In the genomic region with DNA sequence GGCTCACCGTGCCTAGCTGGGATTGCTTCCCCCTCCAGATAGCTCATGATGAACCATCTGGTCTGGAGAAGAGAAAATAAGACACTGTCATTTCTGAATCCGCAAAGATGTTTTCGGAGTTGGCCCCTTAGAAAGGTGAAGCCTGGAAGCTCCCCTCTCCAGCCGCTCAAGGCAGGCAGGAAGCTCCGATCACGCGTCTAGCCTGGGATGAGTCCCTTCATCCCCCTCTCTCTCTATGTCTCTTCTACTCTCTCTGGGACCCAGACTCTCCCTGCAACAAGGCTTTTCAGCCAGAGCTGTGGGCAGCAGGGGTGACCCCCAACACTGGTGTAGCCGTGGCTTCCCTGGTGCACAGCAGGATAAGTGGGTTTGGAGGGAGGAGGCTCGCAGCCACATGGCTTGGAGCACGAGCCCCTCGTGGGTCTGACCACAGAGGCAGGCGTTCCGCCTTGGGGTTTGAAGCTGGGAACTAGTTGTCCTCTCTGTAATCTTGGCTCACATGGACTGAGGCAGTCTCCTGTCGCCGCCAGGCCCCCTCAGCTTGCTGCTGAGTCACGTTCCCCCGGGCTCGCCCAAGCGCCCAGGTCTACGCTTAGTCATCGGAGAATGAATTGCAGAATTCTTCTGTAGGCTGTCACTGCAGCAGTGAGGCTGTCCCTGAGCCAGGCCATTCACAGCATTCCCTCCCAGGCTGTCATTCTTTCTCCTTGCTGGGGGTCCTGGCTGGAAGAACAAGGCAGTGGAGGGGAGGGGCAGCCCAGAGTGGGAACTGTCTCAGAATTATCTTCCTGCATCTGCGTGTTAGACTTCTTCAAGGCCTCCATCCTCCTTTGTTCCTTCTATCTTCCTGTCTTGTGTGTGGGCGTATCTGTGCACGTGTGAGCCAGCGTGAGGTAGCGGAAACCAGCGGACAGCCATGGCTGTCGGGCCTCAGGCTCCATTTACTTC, we compare ENCODE assay signal across 8 mouse cellular contexts. TPM values are rescaled to one million over a fixed set of nuclear protein-coding genes. Genes with fewer than 3 reads are reported as not detected.
A peak's percentile ranks its signal among the peaks of the same experiment; 100 is the strongest.
DNase-seq lines count a peak whose midpoint lies in the region; ATAC-seq lines count a peak whose summit lies in the region.
"Had no signal": no experiment of that assay in that cellular context is flagged by ENCODE, and none has a peak within 500 bp of the region (broad histone marks: within the 10 kb centered on the region; RNA-seq: fewer than 3 reads in every experiment).

No protein-coding gene starts in this region.

- peaks cover 10% of the 10 kb centered on the region; the same call in 1 of the 2 replicates for H3K4me1 ChIP-seq in lung, embryonic 16.5 days (replicated peaks; ENCODE audit: control insufficient read depth, insufficient read depth, low read length)

- 58% methylated on average over 28 of the region's 28 CpGs for WGBS in lung, embryonic 16.5 days

- DNase-seq in spleen, adult 12 weeks (ENCODE audit: low spot score): peak; percentile 79
- DNase-seq in spleen, adult 18-20 months: no peak
- DNase-seq in adrenal gland, postnatal 10 days: peak; percentile 75
- peak; percentile 10 for DNase-seq in forelimb bud, embryonic 11.5 days (ENCODE audit: low read depth, low spot score)
- peak; percentile 79 for DNase-seq in telencephalon, adult 2 months (ENCODE audit: low read depth, low spot score)

- no peak overlapping the region for H3K4me2 ChIP-seq in lung, embryonic 16.5 days (ENCODE audit: low read depth, low read length)

- H3K9me3 ChIP-seq in lung, embryonic 16.5 days (ENCODE audit: control insufficient read depth, low read length): no peaks in the 10 kb centered on the region

- H3K4me3 ChIP-seq in lung, embryonic 16.5 days (ENCODE audit: low read length): no peak overlapping the region

- ATAC-seq in hematopoietic stem cell, adult 5-6 weeks (replicated peaks in 1 of 2; ENCODE audit: insufficient read depth in 1 of 2, low FRiP score in 2 of 2, low TSS enrichment in 1 of 2, low read depth in 1 of 2, poor library complexity in 2 of 2, severe bottlenecking in 2 of 2): peak; percentile 87 to 91
- ATAC-seq in lung, embryonic 16.5 days (ENCODE audit: low read depth): peak; percentile 42; the same call in 1 of the 2 replicates

- peak overlapping the region; percentile 28; the same call in 1 of the 2 replicates for H3K9ac ChIP-seq in lung, embryonic 16.5 days (ENCODE audit: low read length)

- H3K27ac ChIP-seq in lung, embryonic 16.5 days (ENCODE audit: low read length): no peak overlapping the region

- no peaks in the 10 kb centered on the region for H3K36me3 ChIP-seq in lung, embryonic 16.5 days (ENCODE audit: control insufficient read depth, insufficient read depth, low read length)

- no peaks in the 10 kb centered on the region for H3K27me3 ChIP-seq in lung, embryonic 16.5 days (ENCODE audit: control insufficient read depth, insufficient read depth, low read depth, low read length)

RNA-seq across cellular contexts. Expression of gene Trim56, which starts 13.2 kb away (rescaled TPM):
- total RNA-seq in adrenal gland, postnatal 10 days (2021): 10 to 100 TPM; 26.5 to 32.5 TPM
- total RNA-seq in hematopoietic stem cell, adult 5-6 weeks (2017): 35.8 and 48.8 TPM in 2 replicates
- 12.2 and 13.5 TPM in 2 replicates for polyA plus RNA-seq in lung, embryonic 16.5 days (2015; fragmentation: Nextera tagmentation; extraction: Ambion mirVana)

RNA-seq across cellular contexts. Expression of gene Serpine1, which starts 30.8 kb away (rescaled TPM):
- 1 to 10 TPM; 1.4 to 4.6 TPM for total RNA-seq in adrenal gland, postnatal 10 days (2021)
- total RNA-seq in hematopoietic stem cell, adult 5-6 weeks (2017): not detected in 2 replicates
- polyA plus RNA-seq in lung, embryonic 16.5 days (2015; fragmentation: Nextera tagmentation; extraction: Ambion mirVana): 0.93 and 1.1 TPM in 2 replicates

RNA-seq across cellular contexts. Expression of gene Muc3, which starts 46.3 kb away (rescaled TPM):
- total RNA-seq in adrenal gland, postnatal 10 days (2021): not detected
- 0.89 TPM in 1 of 2 replicates, not detected in the other for total RNA-seq in hematopoietic stem cell, adult 5-6 weeks (2017)
- polyA plus RNA-seq in lung, embryonic 16.5 days (2015; fragmentation: Nextera tagmentation; extraction: Ambion mirVana): 0.70 TPM in 1 of 2 replicates, not detected in the other
- polyA plus RNA-seq: limb, embryonic 11.5 days had no signal

RNA-seq across cellular contexts. Expression of gene Ap1s1, which starts 56.9 kb away (rescaled TPM):
- 100 to 1,000 TPM; 105 to 106 TPM for total RNA-seq in adrenal gland, postnatal 10 days (2021)
- 39.7 and 42.4 TPM in 2 replicates for total RNA-seq in hematopoietic stem cell, adult 5-6 weeks (2017)
- 191 and 206 TPM in 2 replicates for polyA plus RNA-seq in lung, embryonic 16.5 days (2015; fragmentation: Nextera tagmentation; extraction: Ambion mirVana)

Comparison
In these comparisons a context has a peak if more than half of its experiments do, and no peak if none do; other contexts are left out.
1. DNase-seq: peak in spleen, adult 12 weeks (single experiment), adrenal gland, postnatal 10 days (single experiment), forelimb bud, embryonic 11.5 days (single experiment) and telencephalon, adult 2 months (single experiment); none in spleen, adult 18-20 months (0 of 2).